Mouse (Mus musculus) G1E (cell line): ENCODE data around the gene Gm11939.

Experiments
- CTCF ChIP-seq: IDR thresholded peaks from 2 replicates; pipeline ENCODE4 v1.5.1; 2012; ENCODE audit warnings: low read depth, low read length, inconsistent platforms, mixed read lengths
- POLR2AphosphoS5 ChIP-seq: IDR thresholded peaks from 2 replicates; pipeline ENCODE4 v1.6.1; 2012; ENCODE audit warnings: low read depth, low read length, inconsistent platforms; ENCODE audit not compliant: insufficient replicate concordance
- TAL1 ChIP-seq: conservative IDR thresholded peaks from 2 replicates; pipeline ENCODE4 v1.6.1; 2012; ENCODE audit warnings: low read depth, low read length, inconsistent platforms, mixed read lengths

DNA sequence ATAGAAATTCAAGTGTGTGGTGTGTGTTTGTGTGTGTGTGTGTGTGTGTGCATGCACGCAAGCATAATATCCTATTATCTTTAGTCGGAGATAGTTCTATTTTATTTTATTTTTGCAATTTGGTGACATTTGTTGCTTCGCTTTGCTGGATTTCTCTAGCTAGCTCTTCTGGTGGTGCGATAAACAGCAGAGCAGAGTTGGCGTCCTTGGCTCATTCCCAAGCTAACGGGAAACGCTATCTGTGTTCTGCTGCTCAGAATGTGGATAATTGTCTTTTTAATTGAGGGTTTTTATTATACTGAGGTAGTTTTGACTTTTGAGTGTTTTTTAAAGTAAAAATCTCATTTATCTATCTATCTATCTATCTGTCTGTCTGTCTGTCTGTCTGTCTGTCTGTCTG, 25.8 kb upstream of the Gm11939 start:
- no peak for TF ChIP-seq TAL1
- no peak for TF ChIP-seq POLR2AphosphoS5
- TF ChIP-seq CTCF = no peak
